Mouse (Mus musculus): Measurements from ENCODE around the gene Zfp866. TPM values are rescaled to one million over a fixed set of nuclear protein-coding genes. Genes with fewer than 3 reads are reported as not detected.

Zfp866 gene
- polyA plus RNA-seq, 1 experiment from 2014 or later: 44.6 TPM

Other genes starting within 250 kb of the Zfp866 start
- gene Zfp868, start 165.6 kb downstream of the Zfp866 start, polyA plus RNA-seq (2016; fragmentation: Nextera tagmentation; extraction: Ambion mirVana): 42.0 and 42.4 TPM in 2 replicates
- 2.6 and 3.5 TPM in 2 replicates for gene Zfp964, start 136.7 kb downstream of the Zfp866 start, polyA plus RNA-seq (2016; fragmentation: Nextera tagmentation; extraction: Ambion mirVana)
- gene Zfp869, start 80.5 kb downstream of the Zfp866 start, polyA plus RNA-seq (2016; fragmentation: Nextera tagmentation; extraction: Ambion mirVana): 32.5 and 34.3 TPM in 2 replicates
- 6.3 and 7.3 TPM in 2 replicates for gene Zfp963, start 41.2 kb downstream of the Zfp866 start, polyA plus RNA-seq (2016; fragmentation: Nextera tagmentation; extraction: Ambion mirVana)
- 0.71 TPM in 1 of 2 replicates, not detected in the other for gene Gm20422, start 16.3 kb downstream of the Zfp866 start, polyA plus RNA-seq (2016; fragmentation: Nextera tagmentation; extraction: Ambion mirVana)
- 54.8 and 55.4 TPM in 2 replicates for gene Atp13a1, start within 50 bp of the Zfp866 start, polyA plus RNA-seq (2016; fragmentation: Nextera tagmentation; extraction: Ambion mirVana)
- 19.6 and 20.2 TPM in 2 replicates for gene Gmip, start 17.5 kb upstream of the Zfp866 start, polyA plus RNA-seq (2016; fragmentation: Nextera tagmentation; extraction: Ambion mirVana)
- 0.54 and 0.65 TPM in 2 replicates for gene Lpar2, start 31.3 kb upstream of the Zfp866 start, polyA plus RNA-seq (2016; fragmentation: Nextera tagmentation; extraction: Ambion mirVana)
- 44.8 and 49.3 TPM in 2 replicates for gene Pbx4, start 41.3 kb upstream of the Zfp866 start, polyA plus RNA-seq (2016; fragmentation: Nextera tagmentation; extraction: Ambion mirVana)
- 0.85 and 1.1 TPM in 2 replicates for gene Cilp2, start 96.5 kb upstream of the Zfp866 start, polyA plus RNA-seq (2016; fragmentation: Nextera tagmentation; extraction: Ambion mirVana)
- 4.0 and 5.7 TPM in 2 replicates for gene Tssk6, start 111.0 kb upstream of the Zfp866 start, polyA plus RNA-seq (2016; fragmentation: Nextera tagmentation; extraction: Ambion mirVana)
- 165 and 170 TPM in 2 replicates for gene Ndufa13, start 111.4 kb upstream of the Zfp866 start, polyA plus RNA-seq (2016; fragmentation: Nextera tagmentation; extraction: Ambion mirVana)
- 7.2 and 8.0 TPM in 2 replicates for gene Yjefn3, start 111.5 kb upstream of the Zfp866 start, polyA plus RNA-seq (2016; fragmentation: Nextera tagmentation; extraction: Ambion mirVana)
- gene Gatad2a, start 205.2 kb upstream of the Zfp866 start, polyA plus RNA-seq (2016; fragmentation: Nextera tagmentation; extraction: Ambion mirVana): 44.3 TPM in 2 replicates